Mouse (Mus musculus): Measurements from ENCODE around the gene Dlg2.

GRCm38 (mm10) chr7:92066851-92067250 lies 1590.4 kb downstream of the Dlg2 start:
- no peak for TF ChIP-seq CTCF (conservative IDR thresholded peaks at IDR 0.05; ENCODE audit: low read length)
- no peak for TF ChIP-seq POU5F1 (IDR thresholded peaks at IDR 0.05; ENCODE audit: borderline replicate concordance, low read length)
- no peak for TF ChIP-seq NANOG (IDR thresholded peaks at IDR 0.05; ENCODE audit: borderline replicate concordance, low read length)
